Mouse (Mus musculus): ENCODE data around the gene Mgarp.

DNA sequence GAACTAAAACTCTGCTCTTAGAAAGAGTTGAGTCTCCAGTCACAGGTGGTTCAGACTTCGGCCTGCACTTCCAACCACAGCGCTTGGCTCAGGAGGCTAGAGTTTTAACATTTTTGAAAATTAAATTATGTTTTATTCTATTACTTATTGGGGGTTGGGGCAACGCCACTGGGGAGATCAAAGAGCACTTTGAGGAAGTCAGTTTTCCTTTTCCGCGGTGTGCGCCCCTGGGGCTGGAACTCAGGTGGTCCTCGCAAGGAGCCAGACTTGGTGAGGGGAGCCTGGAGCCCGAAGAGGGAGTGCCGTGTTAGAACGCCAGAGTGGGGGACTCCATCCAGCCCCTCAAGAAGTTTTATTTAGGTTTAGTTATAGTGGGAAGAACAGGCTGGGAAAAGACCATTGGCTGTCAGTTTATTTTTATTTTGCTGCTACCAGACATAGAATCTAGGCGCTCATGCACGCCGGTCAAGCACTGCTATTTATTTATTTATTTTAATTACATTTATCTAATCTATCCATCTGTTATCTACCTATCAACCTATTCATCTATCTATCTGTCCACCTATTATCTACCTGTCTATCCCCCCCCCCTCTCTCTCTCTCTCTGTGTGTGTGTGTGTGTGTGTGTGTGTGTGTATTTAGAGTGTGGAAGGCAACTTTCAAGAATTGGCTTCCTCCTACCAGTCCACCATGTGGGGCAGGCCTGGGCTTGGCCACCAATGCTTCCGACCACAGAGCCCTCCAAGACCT is 36.8 kb downstream of the Mgarp start:
- TF ChIP-seq CTCF (IDR thresholded peaks at IDR 0.05; ENCODE audit: control insufficient read depth, insufficient read depth, insufficient replicate concordance, low read depth, low read length) (no peak), POLR2A (IDR thresholded peaks at IDR 0.05; ENCODE audit: control insufficient read depth, low read depth, low read length) (no peak)

Measured in testis, adult 2 months (tissue).